Mouse (Mus musculus): Measurements from ENCODE around the gene Sox15.

Sox15 gene

DNA sequence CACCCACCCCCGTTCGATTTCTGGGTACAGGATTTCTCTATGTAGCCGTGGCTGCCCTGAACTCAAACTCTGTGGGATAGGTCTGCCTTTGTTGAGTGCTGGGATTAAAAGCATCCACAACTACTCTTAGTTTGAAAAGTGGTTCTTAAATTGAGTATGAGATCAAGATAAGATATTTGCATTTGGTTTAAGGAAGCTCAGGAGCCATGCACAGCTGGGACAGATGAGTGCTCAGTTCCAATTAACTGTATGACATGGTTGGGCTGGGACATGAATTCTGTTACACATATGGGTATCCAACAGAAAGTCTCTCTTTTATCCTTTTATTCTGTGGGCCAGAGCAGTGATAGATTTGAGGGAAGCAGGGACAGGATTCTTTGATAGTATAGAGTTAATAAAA lies 19.6 kb upstream of the Sox15 start:
- no peak for DNase-seq

DNA sequence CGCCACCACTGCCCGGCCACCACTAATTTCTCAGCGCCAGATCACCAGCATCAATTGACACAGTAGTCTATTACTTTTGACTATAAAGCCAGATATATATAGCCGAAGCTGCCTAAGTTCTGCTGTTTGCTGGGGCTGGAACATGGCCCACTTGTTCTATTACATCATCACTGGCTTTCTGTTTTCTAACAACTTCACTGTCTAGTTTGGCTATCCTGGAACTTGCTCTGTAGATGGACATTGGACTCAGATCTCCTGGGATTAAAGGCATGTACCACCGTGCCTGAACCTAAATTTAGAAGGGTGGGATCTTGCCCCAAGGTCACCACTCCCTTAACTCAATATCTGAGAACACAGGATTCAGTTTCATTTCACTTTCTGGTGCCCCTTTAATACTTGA lies 9.3 kb upstream of the Sox15 start:
- DNase-seq = no peak

DNA sequence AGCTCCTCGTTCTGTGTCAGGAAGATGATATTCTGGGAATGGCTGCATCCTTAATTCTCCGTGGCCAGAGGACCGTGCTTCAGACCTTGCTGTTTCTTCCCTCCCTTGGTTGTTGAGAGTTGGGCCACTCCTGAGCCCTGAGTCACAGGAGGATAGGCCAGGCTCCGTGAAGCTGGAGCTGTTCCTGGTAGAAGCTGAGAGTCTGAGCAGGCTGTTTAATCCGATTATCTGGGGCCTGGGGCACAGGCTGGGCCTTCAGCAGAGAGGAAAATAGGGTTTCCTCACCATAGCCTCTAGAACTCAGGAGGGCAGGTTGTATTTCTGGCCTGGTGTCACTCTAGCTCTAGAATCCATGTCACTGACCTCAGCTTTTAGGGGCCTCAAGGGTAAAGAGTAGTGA lies 1.7 kb upstream of the Sox15 start:
- no peak for DNase-seq

DNA sequence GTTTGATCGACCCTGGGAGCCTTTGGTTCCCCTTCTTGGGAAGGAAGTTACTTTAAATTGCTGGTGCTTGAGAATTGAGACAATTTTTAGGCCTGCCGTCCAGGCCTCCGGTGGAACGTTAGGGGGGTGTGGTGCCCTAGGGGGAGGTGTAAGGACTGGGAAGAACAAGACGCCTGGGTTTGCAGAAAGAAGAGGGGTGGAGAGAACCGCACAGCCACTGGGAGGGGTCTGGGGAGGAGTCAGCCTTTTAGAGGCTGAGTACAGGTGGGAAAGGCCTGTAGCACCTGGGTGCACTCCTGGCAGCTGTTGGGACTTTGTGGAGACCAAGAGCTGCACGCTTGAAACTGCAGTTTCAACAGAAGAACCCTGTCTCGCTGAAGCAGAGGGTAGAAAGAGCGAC lies 354 bp upstream of the Sox15 start:
- DNase-seq = peak in 1 of 2 experiments; percentile 43

- DNase-seq = no peak
Measured at GRCm38 (mm10) chr11:69656065-69656455, 946 bp downstream of the Sox15 start.

- peak; percentile 37 to 57 for DNase-seq
Measured at GRCm38 (mm10) chr11:69656617-69657461, 1.7 kb downstream of the Sox15 start.

- DNase-seq = peak in 1 of 2 experiments; percentile 36
Measured at GRCm38 (mm10) chr11:69657462-69657881, 2.4 kb downstream of the Sox15 start.

DNA sequence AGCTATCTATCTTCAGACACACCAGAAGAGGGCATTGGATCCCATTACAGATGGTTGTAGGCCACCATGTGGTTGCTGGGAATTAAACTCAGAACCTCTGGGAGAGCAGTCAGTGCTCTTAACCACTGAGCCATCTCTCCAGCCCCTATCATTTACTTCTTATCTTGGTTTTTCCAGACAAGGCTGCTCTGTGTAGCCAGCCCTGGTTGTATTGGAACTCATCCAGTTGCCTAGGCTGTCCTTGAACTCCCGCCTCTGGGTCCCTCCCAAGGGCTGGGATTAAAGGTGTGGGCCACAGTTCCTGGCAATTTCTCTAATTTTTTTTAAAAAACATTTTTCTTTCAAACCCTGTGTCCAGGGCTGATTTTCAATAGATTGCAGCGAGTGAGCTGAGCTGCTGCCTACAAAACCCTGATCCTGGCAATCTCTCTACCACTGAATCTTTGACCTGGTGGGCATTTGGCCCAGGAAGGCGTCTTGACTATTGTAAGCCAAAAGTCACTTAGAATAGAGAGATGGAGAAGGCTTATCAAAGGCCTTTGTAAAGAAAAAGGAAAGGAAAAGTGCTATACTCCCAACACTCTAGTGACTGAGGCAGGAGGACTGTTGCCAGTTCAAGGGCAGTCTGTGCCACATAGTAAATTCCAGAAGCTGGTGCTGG lies 6.2 kb downstream of the Sox15 start:
- DNase-seq = peak in 1 of 2 experiments; percentile 58

GRCm38 (mm10) chr11:69662213-69662966 lies 7.3 kb downstream of the Sox15 start, which contains the start of gene Mpdu1:
Mpdu1 (minus strand) TSS chr11:69662642.
- peak; percentile 94 to 98 for DNase-seq

DNA sequence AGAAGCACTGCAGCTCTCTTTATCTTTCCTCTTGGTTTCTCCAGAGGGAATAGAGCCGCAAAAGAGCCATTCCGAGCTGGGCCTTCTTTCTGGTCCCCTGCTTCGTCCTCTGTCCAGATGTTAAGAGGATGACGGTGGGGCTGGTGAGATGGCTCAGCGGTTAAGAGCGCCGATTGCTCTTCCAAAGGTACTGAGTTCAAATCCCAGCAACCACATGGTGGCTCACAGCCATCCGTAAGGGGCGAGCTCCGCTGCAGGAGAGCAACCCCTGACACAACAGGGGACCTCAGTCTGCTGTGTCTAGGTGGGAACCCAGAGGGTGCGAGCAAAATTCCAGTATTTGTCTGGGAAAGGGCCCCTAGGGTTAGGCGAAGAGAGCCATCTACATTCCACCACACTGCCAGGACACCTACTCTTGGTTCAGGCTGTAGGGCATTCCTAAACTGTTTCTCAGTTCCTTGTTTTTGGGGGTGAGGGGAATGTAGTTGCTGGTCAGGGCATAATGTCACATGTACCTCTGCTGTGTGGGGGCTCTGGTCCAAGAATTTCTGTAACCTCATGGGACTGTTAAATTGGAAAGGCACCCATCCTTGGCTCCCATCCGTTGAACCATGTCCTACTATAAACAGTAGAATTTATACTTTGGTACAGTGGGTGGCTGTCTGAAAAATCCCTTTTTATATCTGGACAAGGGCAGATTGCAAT lies 8.0 kb downstream of the Sox15 start:
- peak in 1 of 2 experiments; percentile 60 for DNase-seq

DNA sequence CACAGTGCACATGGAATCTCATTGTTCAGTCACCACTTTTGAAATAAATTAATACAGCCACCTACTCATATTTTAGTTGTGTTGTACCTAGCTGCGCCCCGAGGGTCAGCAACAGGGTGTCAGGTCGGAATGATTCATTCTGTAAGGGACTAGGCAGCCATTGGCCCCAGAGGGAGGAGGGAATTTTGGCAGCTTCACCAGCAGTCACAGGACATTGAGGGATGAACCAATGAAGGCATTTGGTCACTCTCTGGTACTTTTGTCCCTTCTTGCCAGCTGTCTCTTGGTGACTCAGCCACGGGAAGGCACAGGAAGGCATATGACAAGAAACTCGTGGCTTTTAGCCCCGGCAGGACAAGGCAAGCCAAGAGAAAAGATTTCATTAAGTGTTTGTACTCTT lies 8.7 kb downstream of the Sox15 start:
- peak in 1 of 2 experiments; percentile 66 for DNase-seq

- DNase-seq = peak in 1 of 2 experiments; percentile 33
Measured at GRCm38 (mm10) chr11:69664841-69665240, 9.7 kb downstream of the Sox15 start.

DNA sequence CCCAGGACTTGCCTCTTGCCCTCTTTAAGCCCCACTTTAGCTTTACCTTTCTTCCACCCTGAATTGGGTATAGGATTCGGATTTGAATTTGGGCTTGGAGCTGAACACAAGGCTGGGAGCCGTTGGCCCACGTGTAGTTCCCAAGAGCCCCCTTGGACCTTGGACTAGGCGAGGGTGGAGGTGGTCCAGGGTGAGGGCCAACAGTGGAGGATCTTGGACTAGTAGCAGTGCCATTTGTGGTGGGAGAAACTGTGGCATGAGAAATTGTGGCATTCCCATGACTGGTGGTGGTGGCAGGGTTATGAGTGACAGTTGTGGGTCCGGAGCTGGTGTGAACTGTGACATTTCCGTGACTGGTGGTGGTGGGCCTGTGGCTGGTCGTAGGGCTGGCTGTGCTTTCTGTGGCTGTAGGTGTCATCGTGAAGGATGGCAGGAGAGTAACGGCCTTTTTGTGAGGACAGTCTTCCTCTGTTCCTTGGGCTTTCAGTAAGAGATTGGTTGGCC lies 10.4 kb downstream of the Sox15 start:
- DNase-seq = peak in 1 of 2 experiments; percentile 34

DNA sequence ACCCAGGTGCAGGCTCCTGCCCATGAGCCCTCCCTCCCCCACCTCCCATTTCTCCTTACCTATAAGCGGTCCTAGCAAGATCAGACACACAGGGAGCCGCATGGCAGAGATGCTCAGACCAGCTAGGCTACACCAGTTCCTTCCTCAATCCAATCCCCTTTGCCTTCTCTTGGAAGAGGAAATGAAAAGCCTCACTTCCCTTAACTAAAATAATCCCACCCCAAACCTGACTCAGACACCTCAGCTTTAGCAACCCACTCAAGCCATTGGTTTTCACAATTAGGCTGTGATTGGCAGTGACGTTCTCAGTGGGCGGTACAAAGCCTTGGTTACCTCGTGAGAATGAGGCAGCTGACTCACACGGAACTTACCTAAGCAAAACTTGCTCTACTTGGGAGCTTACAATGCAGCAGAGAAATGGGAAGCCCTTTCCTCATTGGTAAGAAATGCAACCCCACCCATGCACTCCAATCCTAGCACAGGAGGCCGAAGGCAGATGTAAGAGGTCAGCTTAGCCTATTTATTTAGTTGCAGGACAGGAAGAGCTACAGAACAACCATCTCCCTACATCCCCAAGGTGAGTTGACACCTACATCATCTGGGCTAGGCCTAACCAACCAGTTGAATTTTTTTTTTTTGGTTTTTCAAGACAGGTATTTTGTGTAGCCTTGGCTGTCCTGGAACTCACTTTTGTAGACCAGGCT lies 11.0 kb downstream of the Sox15 start, which contains the start of gene Cd68:
Cd68 (minus strand) TSS at position 193 of the 704 bp plus-strand sequence.
- peak in 1 of 2 experiments; percentile 48 for DNase-seq

DNA sequence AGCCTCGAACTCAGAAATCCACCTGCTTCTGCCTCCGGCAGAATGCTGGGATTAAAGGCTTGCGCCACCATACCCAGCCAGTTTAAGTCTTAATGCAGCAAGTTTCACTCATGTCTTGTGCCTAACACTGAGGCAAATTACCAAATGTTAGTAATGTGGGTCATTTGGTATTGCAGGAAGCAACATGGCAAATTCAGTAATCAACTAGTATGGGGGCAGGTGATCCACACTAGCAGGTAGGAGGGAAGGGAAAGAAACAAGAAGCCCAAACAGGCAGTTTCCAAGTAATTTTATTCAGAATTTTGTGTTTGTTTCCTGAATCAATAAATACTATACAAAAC lies 11.5 kb downstream of the Sox15 start:
- no peak for DNase-seq

DNA sequence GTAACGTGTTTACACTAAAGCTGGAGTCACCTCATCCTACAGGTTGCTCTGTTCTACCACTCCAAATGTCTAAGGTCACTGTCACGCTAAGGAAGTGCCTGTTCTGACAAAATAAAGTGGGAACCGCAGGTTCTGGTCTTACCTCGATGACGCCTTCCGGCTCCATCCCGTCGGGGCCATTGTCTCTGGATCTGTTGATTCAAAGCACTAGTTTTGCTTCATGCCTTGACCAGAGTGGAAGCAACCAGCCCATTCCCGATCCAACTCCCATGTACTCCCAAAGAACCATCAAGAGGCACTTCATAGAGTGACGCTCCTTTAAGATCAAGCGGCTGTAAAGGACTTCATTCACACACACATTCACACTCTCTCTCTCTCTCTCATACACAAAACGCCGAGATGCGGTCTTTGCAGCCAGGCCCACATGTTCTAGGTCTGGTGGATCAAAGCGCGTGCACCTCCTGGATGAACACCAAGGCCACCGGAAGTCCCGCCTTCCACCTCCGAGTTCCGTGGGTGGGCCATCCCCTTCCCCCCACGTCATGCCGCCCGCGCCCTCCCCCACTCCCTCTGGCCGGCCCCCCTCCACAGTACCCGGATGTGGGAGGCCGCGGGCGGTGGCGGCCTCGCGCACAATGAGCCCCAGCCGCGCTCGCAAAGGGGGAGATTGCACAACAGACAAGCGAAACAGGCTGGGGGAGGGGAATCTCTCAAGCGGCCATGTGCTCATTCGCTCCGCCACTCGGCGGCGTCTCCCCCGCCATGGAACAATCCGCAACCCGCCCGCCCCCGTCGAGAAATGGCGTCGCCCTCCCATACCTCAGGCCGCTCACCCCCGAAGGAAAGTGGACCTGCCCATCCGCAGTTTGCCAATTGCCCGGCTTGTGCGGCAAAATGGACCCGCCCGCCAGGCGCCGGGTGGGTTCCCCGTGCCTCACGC lies 15.9 kb downstream of the Sox15 start:
- DNase-seq = peak; percentile 97

- DNase-seq = no peak
Measured at GRCm38 (mm10) chr11:69671726-69672124, 16.6 kb downstream of the Sox15 start.

DNA sequence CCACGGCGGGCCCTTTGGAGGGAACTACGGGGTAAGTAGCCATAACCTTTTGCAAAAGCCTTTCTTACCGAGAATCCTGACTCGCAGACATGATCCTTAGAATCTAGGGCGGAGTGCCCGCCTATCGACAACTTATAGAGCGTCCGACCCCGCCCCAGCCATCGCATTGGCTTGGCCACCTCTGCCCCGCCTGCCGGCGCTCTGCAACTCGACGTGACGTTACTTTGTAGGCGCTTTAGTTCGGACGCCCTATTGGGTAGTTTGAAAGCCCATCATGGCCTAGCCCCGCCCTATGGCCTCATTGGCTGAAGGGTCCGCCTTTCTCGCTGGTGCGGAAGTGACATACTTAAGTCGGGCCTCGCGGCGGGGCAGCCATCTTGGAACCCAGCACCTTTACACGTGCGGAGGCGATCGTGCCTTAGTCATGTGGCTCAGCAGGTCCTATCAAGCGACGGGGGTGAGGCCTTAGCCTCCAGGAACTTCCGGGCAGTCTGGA lies 17.1 kb downstream of the Sox15 start, which contains the start of gene Eif4a1:
Eif4a1 (minus strand) TSS at position 213 of the 496 bp plus-strand sequence.
- peak; percentile 100 for DNase-seq

GRCm38 (mm10) chr11:69679144-69679543 lies 24.0 kb downstream of the Sox15 start:
- DNase-seq = no peak
